Mouse (Mus musculus): Measurements from ENCODE around the gene Ubxn6. TPM values are rescaled to one million over a fixed set of nuclear protein-coding genes. Genes with fewer than 3 reads are reported as not detected.

Gene Ubxn6
- polyA plus RNA-seq, 1 experiment: 38.7 TPM

DNA sequence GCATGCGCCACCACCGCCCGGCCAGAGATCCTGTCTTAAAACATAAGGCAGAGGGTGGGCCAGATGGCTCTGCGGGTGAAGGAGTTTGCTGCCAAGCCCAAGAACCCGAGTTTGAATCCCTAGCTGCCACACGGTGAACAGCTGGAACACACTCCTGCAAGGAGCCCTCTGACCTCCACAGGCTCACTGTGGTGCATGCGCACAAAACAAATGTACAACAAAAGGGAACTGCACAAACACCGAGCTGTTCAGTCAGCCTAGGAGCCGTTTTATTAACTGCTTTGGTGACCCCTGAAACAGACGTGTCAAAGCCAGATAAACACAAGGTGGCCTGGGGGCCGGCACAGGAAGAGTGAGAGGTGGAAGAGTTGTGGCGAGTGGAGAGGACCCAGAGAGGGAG is 44.6 kb upstream of the Ubxn6 start:
- H3K4me1 ChIP-seq (ENCODE audit: control insufficient read depth, insufficient read depth, low read length): no peaks in the 10 kb centered on the region

DNA sequence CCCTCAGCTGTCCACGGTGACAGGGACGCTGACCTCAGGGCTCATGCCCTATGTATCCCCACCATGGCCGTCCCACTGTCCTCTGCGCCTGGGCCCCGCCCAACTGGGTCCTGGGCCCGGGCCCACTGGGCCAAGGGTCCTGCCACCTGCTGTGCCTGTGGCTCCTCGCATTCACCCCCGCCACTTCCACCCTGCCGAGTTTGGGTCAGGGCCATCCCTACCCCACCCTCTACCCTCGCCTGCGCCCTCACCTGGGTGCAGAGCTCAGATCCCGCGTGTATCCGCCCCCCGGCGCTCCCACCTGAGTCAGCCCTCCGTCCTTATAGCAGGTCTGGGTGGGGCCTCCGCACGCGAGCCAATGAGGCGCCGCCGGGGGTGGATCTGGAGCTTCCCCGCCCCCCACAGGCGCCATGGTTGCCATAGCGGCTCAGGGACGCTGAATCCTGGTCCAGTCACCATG is 42.5 kb upstream of the Ubxn6 start, which contains the start of gene Plin5:
TSS of gene Plin5 (minus strand) at position 346 of the 460 bp plus-strand sequence.
- Histone ChIP-seq H3K4me3 (ENCODE audit: low read depth, low read length) (peak within 1 kb of the TSS; percentile 85), H3K36me3 (ENCODE audit: control insufficient read depth, insufficient read depth, low read length, poor library complexity, severe bottlenecking) (no peaks in the 10 kb centered on the region), H3K27ac (ENCODE audit: insufficient read depth, low read length) (no peak within 1 kb of the TSS), H3K9ac (ENCODE audit: low read depth, poor library complexity, severe bottlenecking) (peak within 1 kb of the TSS; percentile 31; the same call in 1 of the 2 replicates), H3K9me3 (replicated peaks; ENCODE audit: control insufficient read depth, insufficient read depth, low read length, poor library complexity, severe bottlenecking) (no peaks in the 10 kb centered on the region), H3K27me3 (ENCODE audit: control insufficient read depth, insufficient read depth, low read length, poor library complexity, severe bottlenecking) (no peaks in the 10 kb centered on the region), H3K4me1 (ENCODE audit: control insufficient read depth, insufficient read depth, low read length) (no peaks in the 10 kb centered on the region)
- TF ChIP-seq POLR2A (IDR thresholded peaks at IDR 0.05; ENCODE audit: insufficient read depth, low read length) (peak; percentile 68), CTCF (IDR thresholded peaks at IDR 0.05; ENCODE audit: low read depth, low read length) (no peak)

More for the DNA sequence above, 44.6 kb upstream of the Ubxn6 start:
- Histone ChIP-seq H3K4me3 (ENCODE audit: low read depth, low read length) (peak overlapping the region; percentile 52; the same call in 1 of the 2 replicates), H3K9ac (ENCODE audit: low read depth, poor library complexity, severe bottlenecking) (no peak overlapping the region), H3K9me3 (replicated peaks; ENCODE audit: control insufficient read depth, insufficient read depth, low read length, poor library complexity, severe bottlenecking) (no peaks in the 10 kb centered on the region), H3K27me3 (ENCODE audit: control insufficient read depth, insufficient read depth, low read length, poor library complexity, severe bottlenecking) (peaks cover 4% of the 10 kb centered on the region; the same call in 1 of the 2 replicates), H3K27ac (ENCODE audit: insufficient read depth, low read length) (no peak overlapping the region), H3K36me3 (ENCODE audit: control insufficient read depth, insufficient read depth, low read length, poor library complexity, severe bottlenecking) (no peaks in the 10 kb centered on the region)
- no peak for TF ChIP-seq EP300 (IDR thresholded peaks at IDR 0.05; ENCODE audit: insufficient read depth, low read depth, low read length)
- no peak for TF ChIP-seq POLR2A (IDR thresholded peaks at IDR 0.05; ENCODE audit: insufficient read depth, low read length)
- TF ChIP-seq CTCF (IDR thresholded peaks at IDR 0.05; ENCODE audit: low read depth, low read length): no peak

DNA sequence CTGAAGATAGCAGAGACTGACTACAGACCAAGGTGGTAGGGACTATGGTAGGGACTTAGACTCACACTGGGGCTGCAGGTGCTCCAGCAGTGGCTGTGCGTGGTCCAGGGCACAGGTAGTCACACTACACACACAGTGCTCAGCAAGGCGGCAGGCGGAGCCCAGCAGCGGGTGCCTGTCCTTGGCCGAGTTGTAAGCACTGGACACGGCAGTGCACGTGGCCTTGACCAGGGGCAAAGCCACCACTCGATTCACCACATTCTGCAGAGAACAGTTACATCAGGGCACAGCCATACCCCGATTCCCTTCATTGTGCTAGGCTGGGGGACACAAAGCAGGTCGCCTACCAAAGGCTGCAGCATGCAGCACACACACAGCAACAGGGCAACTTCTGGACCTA is 41.4 kb upstream of the Ubxn6 start:
- H3K9me3 ChIP-seq (replicated peaks; ENCODE audit: control insufficient read depth, insufficient read depth, low read length, poor library complexity, severe bottlenecking): no peaks in the 10 kb centered on the region
- H3K36me3 ChIP-seq (ENCODE audit: control insufficient read depth, insufficient read depth, low read length, poor library complexity, severe bottlenecking): no peaks in the 10 kb centered on the region
- no peak overlapping the region for H3K4me3 ChIP-seq (ENCODE audit: low read depth, low read length)
- H3K27ac ChIP-seq (ENCODE audit: insufficient read depth, low read length): no peak overlapping the region
- TF ChIP-seq POLR2A (IDR thresholded peaks at IDR 0.05; ENCODE audit: insufficient read depth, low read length) (no peak), EP300 (IDR thresholded peaks at IDR 0.05; ENCODE audit: insufficient read depth, low read depth, low read length) (no peak), CTCF (IDR thresholded peaks at IDR 0.05; ENCODE audit: low read depth, low read length) (no peak)
- H3K27me3 ChIP-seq (ENCODE audit: control insufficient read depth, insufficient read depth, low read length, poor library complexity, severe bottlenecking): no peaks in the 10 kb centered on the region
- no peaks in the 10 kb centered on the region for H3K4me1 ChIP-seq (ENCODE audit: control insufficient read depth, insufficient read depth, low read length)
- H3K9ac ChIP-seq (ENCODE audit: low read depth, poor library complexity, severe bottlenecking): no peak overlapping the region

DNA sequence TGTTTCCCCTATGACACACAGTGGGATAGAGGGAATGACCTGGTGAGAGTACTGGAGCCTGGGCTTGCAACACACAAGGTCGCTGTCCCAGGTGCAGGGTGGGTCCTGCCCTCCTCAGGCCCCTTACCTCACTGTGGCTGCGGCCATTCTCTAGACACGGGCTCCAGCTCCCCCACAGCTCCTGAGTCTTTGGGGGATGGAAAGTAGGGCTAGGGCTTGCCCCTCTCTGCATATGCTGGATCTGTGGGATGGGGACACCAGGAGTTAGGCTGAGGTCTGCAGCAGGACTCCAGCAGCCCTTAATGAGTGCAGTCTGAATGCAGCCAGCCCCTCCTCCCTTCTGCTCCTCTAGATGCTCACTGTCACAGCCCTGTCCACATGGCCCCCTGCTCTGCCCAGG is 37.9 kb upstream of the Ubxn6 start:
- Histone ChIP-seq H3K36me3 (ENCODE audit: control insufficient read depth, insufficient read depth, low read length, poor library complexity, severe bottlenecking) (no peaks in the 10 kb centered on the region), H3K4me1 (ENCODE audit: control insufficient read depth, insufficient read depth, low read length) (no peaks in the 10 kb centered on the region), H3K27me3 (ENCODE audit: control insufficient read depth, insufficient read depth, low read length, poor library complexity, severe bottlenecking) (no peaks in the 10 kb centered on the region), H3K27ac (ENCODE audit: insufficient read depth, low read length) (no peak overlapping the region), H3K4me3 (ENCODE audit: low read depth, low read length) (no peak overlapping the region), H3K9ac (ENCODE audit: low read depth, poor library complexity, severe bottlenecking) (no peak overlapping the region), H3K9me3 (replicated peaks; ENCODE audit: control insufficient read depth, insufficient read depth, low read length, poor library complexity, severe bottlenecking) (no peaks in the 10 kb centered on the region)
- TF ChIP-seq POLR2A (IDR thresholded peaks at IDR 0.05; ENCODE audit: insufficient read depth, low read length) (no peak), CTCF (IDR thresholded peaks at IDR 0.05; ENCODE audit: low read depth, low read length) (no peak), EP300 (IDR thresholded peaks at IDR 0.05; ENCODE audit: insufficient read depth, low read depth, low read length) (no peak)

DNA sequence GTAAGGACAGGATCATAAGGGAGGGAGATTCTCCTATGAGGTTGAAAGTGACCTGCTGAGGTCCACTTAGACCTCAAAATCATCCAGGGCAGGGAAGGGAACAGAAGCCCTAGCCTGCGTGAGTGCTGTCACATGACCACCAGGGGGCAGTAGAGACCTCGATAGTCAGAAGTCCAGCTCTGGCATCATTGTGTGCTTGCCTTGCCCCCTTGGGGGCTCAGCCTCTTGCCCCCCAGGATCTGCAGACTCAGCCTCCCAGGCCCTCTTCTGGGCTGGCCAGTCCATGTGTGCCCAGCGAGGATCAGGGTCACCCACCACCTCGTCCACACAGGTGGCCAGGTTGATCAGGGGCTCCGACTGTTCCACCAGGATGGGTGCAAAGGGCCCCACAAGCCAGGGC is 37.0 kb upstream of the Ubxn6 start:
- Histone ChIP-seq H3K4me1 (ENCODE audit: control insufficient read depth, insufficient read depth, low read length) (no peaks in the 10 kb centered on the region), H3K27ac (ENCODE audit: insufficient read depth, low read length) (no peak overlapping the region), H3K27me3 (ENCODE audit: control insufficient read depth, insufficient read depth, low read length, poor library complexity, severe bottlenecking) (no peaks in the 10 kb centered on the region), H3K9me3 (replicated peaks; ENCODE audit: control insufficient read depth, insufficient read depth, low read length, poor library complexity, severe bottlenecking) (no peaks in the 10 kb centered on the region), H3K36me3 (ENCODE audit: control insufficient read depth, insufficient read depth, low read length, poor library complexity, severe bottlenecking) (no peaks in the 10 kb centered on the region), H3K4me3 (ENCODE audit: low read depth, low read length) (no peak overlapping the region), H3K9ac (ENCODE audit: low read depth, poor library complexity, severe bottlenecking) (no peak overlapping the region)
- TF ChIP-seq CTCF (IDR thresholded peaks at IDR 0.05; ENCODE audit: low read depth, low read length) (peak; percentile 96), POLR2A (IDR thresholded peaks at IDR 0.05; ENCODE audit: insufficient read depth, low read length) (no peak)

DNA sequence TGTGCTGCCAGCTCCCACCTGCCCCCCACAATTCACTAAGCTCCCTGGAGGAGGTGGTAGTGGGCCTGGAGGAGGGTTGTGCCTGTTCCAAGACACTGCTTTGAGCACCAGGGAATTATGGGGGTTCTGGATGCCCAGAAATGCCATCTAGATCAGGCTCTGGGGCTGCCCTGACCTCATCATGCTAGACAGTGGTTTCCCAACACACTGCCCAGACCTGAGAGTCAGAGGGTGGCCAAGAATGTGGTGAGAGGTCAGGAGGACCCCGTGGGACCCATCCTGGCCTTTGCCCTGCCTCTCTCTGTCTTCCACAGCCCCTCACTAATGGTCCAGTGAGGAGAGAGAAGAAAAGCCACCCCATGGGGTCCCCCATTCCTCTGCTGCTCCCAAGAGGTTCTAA is 36.2 kb upstream of the Ubxn6 start:
- no peak overlapping the region for H3K27ac ChIP-seq (ENCODE audit: insufficient read depth, low read length)
- H3K4me1 ChIP-seq (ENCODE audit: control insufficient read depth, insufficient read depth, low read length): no peaks in the 10 kb centered on the region
- H3K9ac ChIP-seq (ENCODE audit: low read depth, poor library complexity, severe bottlenecking): no peak overlapping the region
- H3K27me3 ChIP-seq (ENCODE audit: control insufficient read depth, insufficient read depth, low read length, poor library complexity, severe bottlenecking): no peaks in the 10 kb centered on the region
- no peak overlapping the region for H3K4me3 ChIP-seq (ENCODE audit: low read depth, low read length)
- TF ChIP-seq EP300 (IDR thresholded peaks at IDR 0.05; ENCODE audit: insufficient read depth, low read depth, low read length): no peak
- H3K9me3 ChIP-seq (replicated peaks; ENCODE audit: control insufficient read depth, insufficient read depth, low read length, poor library complexity, severe bottlenecking): no peaks in the 10 kb centered on the region
- H3K36me3 ChIP-seq (ENCODE audit: control insufficient read depth, insufficient read depth, low read length, poor library complexity, severe bottlenecking): no peaks in the 10 kb centered on the region

All from ES-Bruce4 (cell line).